Mouse (Mus musculus): ENCODE results near the gene St13.

DNA sequence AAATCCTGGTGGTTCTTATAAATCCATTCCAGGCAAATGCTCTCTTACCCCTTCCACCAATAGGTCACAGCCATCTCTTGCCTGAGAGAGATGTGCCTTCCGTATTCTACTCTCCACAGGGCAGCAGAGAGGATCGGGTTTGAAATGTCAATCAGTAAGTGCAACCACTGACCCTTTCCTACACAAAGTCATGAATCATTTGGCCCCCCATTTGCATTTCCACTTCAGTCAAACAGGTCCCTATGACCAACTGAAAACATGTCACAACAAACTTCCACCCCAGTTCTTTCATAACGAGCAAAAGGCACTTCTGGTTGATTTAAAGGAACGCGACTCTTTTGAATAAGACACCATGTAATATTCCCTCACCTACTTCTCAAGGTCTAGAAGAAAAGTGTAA is 40.5 kb downstream of the St13 start:
- TF ChIP-seq CTCF (IDR thresholded peaks at IDR 0.05; ENCODE audit: low read depth): no peak
- no peak for TF ChIP-seq EP300 (IDR thresholded peaks at IDR 0.05; ENCODE audit: low read depth)

Data from liver, embryonic 14.5 days (tissue).